Mouse (Mus musculus): ENCODE measurements around the gene Gm43951. TPM values are rescaled to one million over a fixed set of nuclear protein-coding genes. Genes with fewer than 3 reads are reported as not detected.

Gene Gm43951
- polyA plus RNA-seq, 1 experiment from 2014 or later, result 0.83 TPM

- Histone ChIP-seq H3K27ac (no peak overlapping the region), H3K36me3 (no peaks in the 10 kb centered on the region), H3K4me3 (no peak overlapping the region), H3K4me1 (no peaks in the 10 kb centered on the region), H3K27me3 (ENCODE audit: low read depth, poor library complexity, severe bottlenecking) (no peaks in the 10 kb centered on the region), H3K9me3 (replicated peaks) (no peaks in the 10 kb centered on the region)
- DNase-seq (ENCODE audit: low spot score), result no peak
- 91% methylated on average over 4 of the region's 4 CpGs for WGBS
Measured at GRCm38 (mm10) chr11:72223414-72223813, 16.8 kb upstream of the Gm43951 start.

DNA sequence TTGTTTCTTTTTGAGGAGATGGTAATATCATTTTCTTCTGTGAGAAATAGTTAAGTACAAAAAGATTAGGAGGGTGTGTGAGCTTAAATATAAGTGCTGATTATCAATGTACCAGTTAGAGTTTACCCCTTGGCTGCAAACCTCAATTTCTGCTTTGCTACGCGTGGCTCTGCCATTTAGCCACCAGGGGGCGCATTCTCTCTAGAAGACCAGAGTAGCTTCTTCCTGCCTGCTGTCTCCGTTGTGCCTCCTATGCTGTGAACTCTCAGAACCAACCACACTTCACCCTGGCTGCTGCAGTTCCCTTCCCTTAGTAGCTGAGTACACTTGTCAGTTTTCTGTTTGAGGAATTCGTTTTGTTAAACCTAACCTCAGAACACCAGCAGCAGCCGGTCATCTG is 14.6 kb upstream of the Gm43951 start:
- Histone ChIP-seq H3K27ac (no peak overlapping the region), H3K27me3 (ENCODE audit: low read depth, poor library complexity, severe bottlenecking) (no peaks in the 10 kb centered on the region), H3K4me3 (no peak overlapping the region), H3K36me3 (no peaks in the 10 kb centered on the region), H3K4me1 (no peaks in the 10 kb centered on the region; the same call in 1 of the 2 replicates), H3K9me3 (replicated peaks) (no peaks in the 10 kb centered on the region)
- 17% methylated on average over 6 of the region's 6 CpGs for WGBS
- DNase-seq (ENCODE audit: low spot score), result peak; percentile 82

DNA sequence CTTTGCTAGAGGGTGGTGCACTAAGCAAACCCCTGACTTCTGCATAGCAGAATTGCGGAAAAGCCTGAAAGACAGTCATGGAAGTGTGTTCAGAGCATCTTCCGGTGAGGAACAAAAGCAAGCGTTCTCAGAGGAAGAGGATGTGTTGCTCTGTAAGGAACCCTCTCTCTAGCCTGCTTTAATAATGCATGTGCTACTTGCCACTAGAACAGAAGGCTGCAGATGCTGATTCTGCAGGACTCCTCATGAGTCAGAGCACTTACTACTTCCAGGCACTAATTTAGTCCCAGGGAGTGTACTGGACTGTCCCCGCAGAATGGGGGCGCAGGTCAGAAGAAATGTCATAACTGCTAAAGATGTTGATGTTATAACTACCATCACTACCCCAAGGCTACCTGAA is 10.5 kb upstream of the Gm43951 start:
- DNase-seq (ENCODE audit: low spot score), result no peak
- H3K27me3 ChIP-seq (ENCODE audit: low read depth, poor library complexity, severe bottlenecking), result no peaks in the 10 kb centered on the region
- H3K27ac ChIP-seq, result no peak overlapping the region
- 89% methylated on average over 5 of the region's 5 CpGs for WGBS
- peaks cover 9% of the 10 kb centered on the region for H3K36me3 ChIP-seq
- no peak overlapping the region for H3K4me3 ChIP-seq
- H3K9me3 ChIP-seq (replicated peaks), result no peaks in the 10 kb centered on the region
- H3K4me1 ChIP-seq, result peaks cover 12% of the 10 kb centered on the region

GRCm38 (mm10) chr11:72215410-72215797 is 8.8 kb upstream of the Gm43951 start, which contains the start of gene Med31:
Gene Med31 (minus strand): TSS chr11:72215592.
- Histone ChIP-seq H3K27me3 (ENCODE audit: low read depth, poor library complexity, severe bottlenecking) (no peaks in the 10 kb centered on the region), H3K9me3 (replicated peaks) (no peaks in the 10 kb centered on the region), H3K4me1 (peaks cover 12% of the 10 kb centered on the region), H3K27ac (peak within 1 kb of the TSS; percentile 87), H3K36me3 (peaks cover 26% of the 10 kb centered on the region), H3K4me3 (peak within 1 kb of the TSS; percentile 73)
- WGBS, result 5% methylated on average over 29 of the region's 29 CpGs
- peak; percentile 66 for DNase-seq (ENCODE audit: low spot score)

- 1% methylated on average over 51 of the region's 51 CpGs for whole genome bisulfite sequencing
- H3K27ac ChIP-seq, result peak overlapping the region; percentile 87
- H3K4me3 ChIP-seq, result peak overlapping the region; percentile 73
- DNase-seq (ENCODE audit: low spot score), result peak; percentile 100
- peaks cover 32% of the 10 kb centered on the region for H3K36me3 ChIP-seq
- no peaks in the 10 kb centered on the region for H3K27me3 ChIP-seq (ENCODE audit: low read depth, poor library complexity, severe bottlenecking)
- no peaks in the 10 kb centered on the region for H3K9me3 ChIP-seq (replicated peaks)
- H3K4me1 ChIP-seq, result peaks cover 12% of the 10 kb centered on the region
Measured at GRCm38 (mm10) chr11:72214591-72215409, 8.2 kb upstream of the Gm43951 start.

GRCm38 (mm10) chr11:72207834-72208377 is 1.3 kb upstream of the Gm43951 start:
- DNase-seq (ENCODE audit: low spot score), result no peak
- peak overlapping the region; percentile 91 for H3K27ac ChIP-seq
- no peaks in the 10 kb centered on the region for H3K9me3 ChIP-seq (replicated peaks)
- peaks cover 23% of the 10 kb centered on the region for H3K4me1 ChIP-seq
- peak overlapping the region; percentile 92 for H3K4me3 ChIP-seq
- no peaks in the 10 kb centered on the region for H3K27me3 ChIP-seq (ENCODE audit: low read depth, poor library complexity, severe bottlenecking)
- 20% methylated on average over 17 of the region's 17 CpGs for WGBS
- H3K36me3 ChIP-seq, result peaks cover 44% of the 10 kb centered on the region

DNA sequence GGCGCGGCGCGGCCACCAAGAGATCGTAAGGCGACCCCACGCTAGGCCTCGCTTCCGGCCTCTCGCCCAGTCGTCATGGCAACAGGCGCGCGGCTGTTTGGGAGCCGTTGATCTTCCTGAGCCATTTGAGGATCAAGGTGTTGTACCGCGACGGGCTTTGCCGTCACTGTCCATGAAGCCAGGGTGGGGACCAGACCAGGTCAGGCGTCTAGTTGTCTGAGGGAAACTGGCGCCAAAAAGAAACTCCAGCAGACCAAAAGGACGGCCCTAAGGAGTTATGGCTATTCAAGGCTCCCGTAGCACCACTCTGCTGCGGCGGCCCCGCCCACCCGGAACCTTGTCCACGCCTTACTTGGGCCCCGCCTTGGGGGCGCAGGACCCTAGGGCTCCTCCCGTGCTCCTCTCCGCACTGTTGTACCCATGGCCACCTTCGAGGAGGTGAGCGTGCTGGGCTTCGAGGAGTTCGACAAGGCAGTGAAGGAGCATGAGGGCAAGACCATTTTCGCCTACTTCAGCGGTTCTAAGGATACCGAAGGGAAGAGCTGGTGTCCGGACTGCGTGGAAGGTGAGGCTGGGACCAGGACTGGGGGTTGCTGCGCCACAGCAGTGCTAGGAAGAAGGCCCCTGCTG is 679 bp upstream of the Gm43951 start, which contains the start of the genes 4933427D14Rik and Txndc17:
Gene 4933427D14Rik (minus strand): TSS at position 256 of the 630 bp plus-strand sequence.
Gene Txndc17 (plus strand): TSS at position 344 of the 630 bp plus-strand sequence.
- H3K27ac ChIP-seq, result peak within 1 kb of the TSS; percentile 91
- peak; percentile 92 for DNase-seq (ENCODE audit: low spot score)
- WGBS, result under 1% methylated on average over 42 of the region's 42 CpGs
- peaks cover 23% of the 10 kb centered on the region for H3K4me1 ChIP-seq
- peak within 1 kb of the TSS; percentile 92 for H3K4me3 ChIP-seq
- H3K36me3 ChIP-seq, result peaks cover 39% of the 10 kb centered on the region
- H3K9me3 ChIP-seq (replicated peaks), result no peaks in the 10 kb centered on the region
- no peaks in the 10 kb centered on the region for H3K27me3 ChIP-seq (ENCODE audit: low read depth, poor library complexity, severe bottlenecking)

DNA sequence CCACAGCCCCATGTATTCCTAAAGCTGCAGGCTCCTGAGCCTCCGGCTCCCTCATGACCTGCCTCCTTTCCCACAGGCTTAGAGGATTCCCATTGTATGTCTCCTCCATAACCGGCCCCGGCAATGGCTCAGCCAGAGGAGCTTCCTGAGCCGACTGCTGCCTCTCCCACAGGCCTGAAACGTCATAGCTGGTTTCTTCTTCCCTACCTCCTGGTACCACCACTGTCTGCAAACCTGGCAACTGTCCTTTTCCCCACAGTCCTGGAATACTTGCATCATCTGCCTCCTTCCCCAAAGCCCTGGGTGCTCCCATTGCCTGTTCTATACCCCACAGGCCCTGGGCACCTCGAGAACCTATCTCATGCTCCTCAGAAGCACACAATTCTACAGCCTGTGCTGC is 1.4 kb downstream of the Gm43951 start:
- DNase-seq (ENCODE audit: low spot score), result no peak
- Histone ChIP-seq H3K36me3 (peaks cover 34% of the 10 kb centered on the region), H3K4me1 (peaks cover 23% of the 10 kb centered on the region), H3K9me3 (replicated peaks) (no peaks in the 10 kb centered on the region), H3K27me3 (ENCODE audit: low read depth, poor library complexity, severe bottlenecking) (no peaks in the 10 kb centered on the region), H3K4me3 (peak overlapping the region; percentile 92; the same call in 1 of the 2 replicates), H3K27ac (no peak overlapping the region)
- WGBS, result 88% methylated on average over 6 of the region's 6 CpGs

GRCm38 (mm10) chr11:72203440-72203839 is 3.2 kb downstream of the Gm43951 start:
- Histone ChIP-seq H3K36me3 (peaks cover 32% of the 10 kb centered on the region), H3K9me3 (replicated peaks) (no peaks in the 10 kb centered on the region), H3K4me3 (no peak overlapping the region), H3K27me3 (ENCODE audit: low read depth, poor library complexity, severe bottlenecking) (no peaks in the 10 kb centered on the region), H3K27ac (no peak overlapping the region), H3K4me1 (peaks cover 23% of the 10 kb centered on the region)
- DNase-seq (ENCODE audit: low spot score), result no peak
- 81% methylated on average over 1 of the region's 1 CpGs for WGBS

DNA sequence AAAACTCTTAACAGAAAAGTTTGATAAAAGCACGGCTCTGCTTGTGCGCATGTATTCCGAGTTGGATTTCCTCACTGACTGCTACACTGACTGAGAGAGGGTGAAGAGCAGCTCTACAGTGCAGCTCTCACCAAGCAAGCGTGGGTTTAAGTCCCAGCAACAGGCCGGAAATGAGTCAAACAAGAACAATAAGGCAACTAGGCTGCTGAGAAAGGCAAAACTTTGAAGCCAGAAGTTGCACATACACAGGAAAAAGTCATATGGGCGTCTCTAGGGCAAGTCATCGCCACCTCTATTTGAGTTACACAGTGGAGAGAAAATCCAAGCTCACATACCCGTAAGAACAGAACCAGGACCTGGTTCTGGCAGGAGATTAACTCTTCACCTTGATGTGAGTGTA is 10.1 kb downstream of the Gm43951 start:
- no peak for DNase-seq (ENCODE audit: low spot score)
- no peak overlapping the region for H3K27ac ChIP-seq
- H3K27me3 ChIP-seq (ENCODE audit: low read depth, poor library complexity, severe bottlenecking), result no peaks in the 10 kb centered on the region
- no peaks in the 10 kb centered on the region for H3K9me3 ChIP-seq (replicated peaks)
- no peak overlapping the region for H3K4me3 ChIP-seq
- 89% methylated on average over 8 of the region's 8 CpGs for WGBS
- no peaks in the 10 kb centered on the region for H3K4me1 ChIP-seq
- peaks cover 77% of the 10 kb centered on the region for H3K36me3 ChIP-seq

DNA sequence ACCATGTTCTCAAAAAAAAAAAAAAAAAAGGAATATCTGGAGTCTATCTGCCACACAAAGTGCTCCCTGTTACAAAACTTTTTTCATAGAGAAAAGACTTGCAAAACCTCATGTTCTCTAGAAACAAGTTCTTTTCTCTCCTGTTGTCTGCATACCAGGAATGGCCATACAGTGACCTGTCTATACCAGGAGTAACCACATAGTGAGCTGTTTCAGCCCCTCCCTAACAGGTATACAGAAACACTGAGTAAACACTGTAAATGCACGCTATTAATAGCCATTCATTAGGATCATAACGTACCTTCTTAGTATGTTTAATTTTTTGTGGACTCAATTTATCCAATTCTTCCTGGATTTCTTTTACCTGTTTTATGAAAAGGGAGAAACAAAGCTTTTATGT is 12.4 kb downstream of the Gm43951 start:
- no peak for DNase-seq (ENCODE audit: low spot score)
- Histone ChIP-seq H3K4me1 (no peaks in the 10 kb centered on the region), H3K27ac (no peak overlapping the region), H3K36me3 (peaks cover 87% of the 10 kb centered on the region), H3K4me3 (no peak overlapping the region), H3K27me3 (ENCODE audit: low read depth, poor library complexity, severe bottlenecking) (no peaks in the 10 kb centered on the region), H3K9me3 (replicated peaks) (no peaks in the 10 kb centered on the region)
- 99% methylated on average over 2 of the region's 2 CpGs for WGBS

- Histone ChIP-seq H3K27me3 (ENCODE audit: low read depth, poor library complexity, severe bottlenecking) (no peaks in the 10 kb centered on the region), H3K9me3 (replicated peaks) (no peaks in the 10 kb centered on the region), H3K27ac (no peak overlapping the region), H3K4me1 (no peaks in the 10 kb centered on the region), H3K36me3 (peaks cover 88% of the 10 kb centered on the region), H3K4me3 (no peak overlapping the region)
- no peak for DNase-seq (ENCODE audit: low spot score)
- 92% methylated on average over 1 of the region's 1 CpGs for WGBS
Measured at GRCm38 (mm10) chr11:72190857-72191256, 15.8 kb downstream of the Gm43951 start.

GRCm38 (mm10) chr11:72184252-72184651 is 22.4 kb downstream of the Gm43951 start:
- no peaks in the 10 kb centered on the region for H3K9me3 ChIP-seq (replicated peaks)
- H3K27ac ChIP-seq, result no peak overlapping the region
- DNase-seq (ENCODE audit: low spot score), result no peak
- peaks cover 66% of the 10 kb centered on the region for H3K36me3 ChIP-seq
- H3K4me1 ChIP-seq, result no peaks in the 10 kb centered on the region
- no peaks in the 10 kb centered on the region for H3K27me3 ChIP-seq (ENCODE audit: low read depth, poor library complexity, severe bottlenecking)
- WGBS, result 87% methylated on average over 4 of the region's 4 CpGs
- H3K4me3 ChIP-seq, result no peak overlapping the region

Measured in limb, embryonic 10.5 days (tissue).